18 mouse cellular contexts compared by ENCODE assay signal in the genomic region with DNA sequence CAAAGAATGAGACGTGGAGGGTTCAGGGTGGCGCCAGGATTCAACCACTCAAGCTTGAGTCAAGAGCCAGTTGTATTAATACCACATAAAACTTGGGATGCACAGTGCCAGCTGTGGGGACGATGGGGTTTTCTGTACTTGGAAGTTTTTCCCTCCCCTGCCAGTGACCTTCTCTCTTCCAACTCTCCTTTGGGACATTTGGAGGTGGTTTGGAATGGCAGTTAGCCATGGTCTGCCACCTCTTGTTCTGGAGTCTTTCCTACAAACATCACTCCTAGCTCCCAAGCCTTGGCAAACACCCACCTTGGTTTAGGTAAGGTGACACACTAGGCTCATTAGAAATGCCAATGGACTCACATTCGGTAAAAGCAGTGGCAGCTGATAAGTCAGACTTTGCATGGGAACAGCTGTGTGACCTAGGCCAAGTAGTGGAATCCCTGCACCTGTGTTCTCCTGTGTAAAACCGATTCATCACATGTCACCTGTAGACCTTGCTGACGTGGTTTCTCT.
DNase-seq lines count a peak whose midpoint lies in the region; ATAC-seq and TF ChIP-seq lines count a peak whose summit lies in the region.
"Had no signal": no experiment of that assay in that cellular context is flagged by ENCODE, and none has a peak within 500 bp of the region (broad histone marks: within the 10 kb centered on the region; RNA-seq: fewer than 3 reads in every experiment).

No protein-coding gene starts in this region.

- no peaks in the 10 kb centered on the region for H3K27me3 ChIP-seq in heart, adult 2 months (ENCODE audit: control insufficient read depth, insufficient read depth, low read length)
- no peaks in the 10 kb centered on the region for H3K27me3 ChIP-seq in kidney, adult 2 months (replicated peaks; ENCODE audit: control insufficient read depth, insufficient read depth, low read length)
- no peaks in the 10 kb centered on the region for H3K27me3 ChIP-seq in kidney, embryonic 14.5 days (ENCODE audit: control insufficient read depth, insufficient read depth, low read length)
- H3K27me3 ChIP-seq in kidney, embryonic 15.5 days, result no peaks in the 10 kb centered on the region
- no peaks in the 10 kb centered on the region for H3K27me3 ChIP-seq in limb, embryonic 10.5 days (ENCODE audit: low read depth, poor library complexity, severe bottlenecking)
- H3K27me3 ChIP-seq: CH12.LX; hindbrain, embryonic 15.5 days; Patski had no signal

- peaks cover 7% of the 10 kb centered on the region; the same call in 1 of the 2 replicates for H3K36me3 ChIP-seq in heart, adult 2 months (ENCODE audit: control insufficient read depth, insufficient read depth, low read length)
- no peaks in the 10 kb centered on the region for H3K36me3 ChIP-seq in kidney, adult 2 months (ENCODE audit: control insufficient read depth, insufficient read depth, low read length)
- H3K36me3 ChIP-seq in kidney, embryonic 14.5 days (ENCODE audit: control insufficient read depth, insufficient read depth, low read length), result no peaks in the 10 kb centered on the region
- H3K36me3 ChIP-seq in kidney, embryonic 15.5 days, result no peaks in the 10 kb centered on the region
- H3K36me3 ChIP-seq in limb, embryonic 10.5 days, result no peaks in the 10 kb centered on the region
- H3K36me3 ChIP-seq: embryonic facial prominence, embryonic 10.5 days; hindbrain, embryonic 15.5 days had no signal

- intact Hi-C loops in heart, adult 2 months (cut with DNase I), result loop anchor here (10.0 kb wide), 1 partner anchor 274 kb away; the partner anchor contains the start of gene Sem1

- TF ChIP-seq CTCF in heart, adult 2 months (IDR thresholded peaks at IDR 0.05), result no peak
- no peak for TF ChIP-seq CTCF in kidney, adult 2 months (conservative IDR thresholded peaks at IDR 0.05; ENCODE audit: insufficient read depth, insufficient read length, low read depth, low read length)

- 66% methylated on average over 6 of the region's 6 CpGs for WGBS in heart, adult 2 months
- 81% methylated on average over 6 of the region's 6 CpGs for WGBS in kidney, adult 2 months
- 88% methylated on average over 6 of the region's 6 CpGs for WGBS in kidney, embryonic 14.5 days
- 82% methylated on average over 6 of the region's 6 CpGs for WGBS in kidney, embryonic 15.5 days
- WGBS in limb, embryonic 10.5 days, result 88% methylated on average over 6 of the region's 6 CpGs

- 0 out of 2 replicates have a peak, but pooled peaks have one; percentile 16 for TF ChIP-seq EP300 in heart, adult 2 months (IDR thresholded peaks at IDR 0.05; ENCODE audit: insufficient read depth, low read depth, low read length)

- DNase-seq in heart, adult 2 months, result peak in 1 of 2 experiments; percentile 67
- no peak for DNase-seq in heart, adult 8-10 months (ENCODE audit: low spot score)
- DNase-seq in kidney, adult 2 months, result peak; percentile 41
- DNase-seq in kidney, postnatal 25 days, result peak; percentile 11 to 50
- DNase-seq in limb, embryonic 10.5 days (ENCODE audit: low spot score), result peak; percentile 18
- DNase-seq: adrenal gland, postnatal 25 days; cerebellum, adult 2 months; cerebellum, postnatal 10 days; forebrain, postnatal 0 days; gastrocnemius, postnatal 14 days had no signal

- H3K4me1 ChIP-seq in heart, adult 2 months (ENCODE audit: control insufficient read depth, insufficient read depth, low read length), result peaks cover 5% of the 10 kb centered on the region
- no peaks in the 10 kb centered on the region for H3K4me1 ChIP-seq in kidney, adult 2 months (ENCODE audit: control insufficient read depth, insufficient read depth, low read length)
- no peaks in the 10 kb centered on the region for H3K4me1 ChIP-seq in kidney, embryonic 14.5 days (ENCODE audit: control insufficient read depth, insufficient read depth, low read length)
- H3K4me1 ChIP-seq in kidney, embryonic 15.5 days, result 0 out of 2 replicates have a peak, but pooled peaks cover 10% of the 10 kb centered on the region
- peaks cover 14% of the 10 kb centered on the region for H3K4me1 ChIP-seq in limb, embryonic 10.5 days
- H3K4me1 ChIP-seq: hindbrain, embryonic 15.5 days had no signal

- H3K4me3 ChIP-seq in heart, adult 2 months, result no peak overlapping the region; the same call in 1 of the 2 replicates
- H3K4me3 ChIP-seq in kidney, adult 2 months (ENCODE audit: insufficient read depth, low read depth, low read length), result no peak overlapping the region
- H3K4me3 ChIP-seq in kidney, embryonic 14.5 days (ENCODE audit: low read length), result no peak overlapping the region
- H3K4me3 ChIP-seq in kidney, embryonic 15.5 days (replicated peaks), result no peak overlapping the region
- H3K4me3 ChIP-seq in limb, embryonic 10.5 days, result no peak overlapping the region
- H3K4me3 ChIP-seq: embryonic facial prominence, embryonic 10.5 days; forebrain, embryonic 13.5 days; hindbrain, embryonic 15.5 days had no signal

- ATAC-seq in kidney, embryonic 14.5 days (ENCODE audit: low FRiP score, low TSS enrichment), result no peak
- no peak for ATAC-seq in kidney, embryonic 15.5 days (replicated peaks; ENCODE audit: low FRiP score)
- ATAC-seq: activated CD4-positive, CD25-positive, alpha-beta regulatory T cell, adult 4 months; forebrain, embryonic 13.5 days; forebrain, postnatal 0 days; Patski had no signal

- no peak overlapping the region for H3K4me2 ChIP-seq in kidney, embryonic 14.5 days (replicated peaks; ENCODE audit: low read depth, low read length)
- no peak overlapping the region for H3K4me2 ChIP-seq in kidney, embryonic 15.5 days
- H3K4me2 ChIP-seq: forebrain, embryonic 13.5 days; hindbrain, embryonic 15.5 days had no signal

- H3K27ac ChIP-seq in heart, adult 2 months, result peak overlapping the region; percentile 77
- no peak overlapping the region for H3K27ac ChIP-seq in kidney, adult 2 months (ENCODE audit: insufficient read depth, low read depth, low read length)
- H3K27ac ChIP-seq in kidney, embryonic 14.5 days (ENCODE audit: low read depth, low read length), result no peak overlapping the region
- H3K27ac ChIP-seq in kidney, embryonic 15.5 days, result no peak overlapping the region
- H3K27ac ChIP-seq in limb, embryonic 10.5 days, result no peak overlapping the region
- H3K27ac ChIP-seq: embryonic facial prominence, embryonic 10.5 days; forebrain, embryonic 13.5 days; hindbrain, embryonic 15.5 days had no signal

- no peak overlapping the region for H3K9ac ChIP-seq in heart, adult 2 months (ENCODE audit: low read depth, low read length)
- H3K9ac ChIP-seq in kidney, embryonic 14.5 days (ENCODE audit: low read depth, low read length), result no peak overlapping the region
- no peak overlapping the region for H3K9ac ChIP-seq in kidney, embryonic 15.5 days
- H3K9ac ChIP-seq: forebrain, embryonic 13.5 days; forebrain, postnatal 0 days; hindbrain, embryonic 15.5 days had no signal

- H3K9me3 ChIP-seq in kidney, embryonic 14.5 days (ENCODE audit: control insufficient read depth, low read length), result no peaks in the 10 kb centered on the region
- no peaks in the 10 kb centered on the region for H3K9me3 ChIP-seq in kidney, embryonic 15.5 days (replicated peaks)
- no peaks in the 10 kb centered on the region for H3K9me3 ChIP-seq in limb, embryonic 10.5 days (replicated peaks)
- H3K9me3 ChIP-seq: embryonic facial prominence, embryonic 10.5 days; forebrain, embryonic 13.5 days; hindbrain, embryonic 15.5 days had no signal

- no peaks in the 10 kb centered on the region for H3K79me2 ChIP-seq in heart, adult 2 months (replicated peaks; ENCODE audit: control insufficient read depth, insufficient read depth, low read length)

- no peak for TF ChIP-seq POLR2A in heart, adult 2 months (IDR thresholded peaks at IDR 0.05; ENCODE audit: insufficient read depth, low read depth, low read length)
- TF ChIP-seq POLR2A in kidney, adult 2 months (IDR thresholded peaks at IDR 0.05; ENCODE audit: low read depth, low read length), result no peak
